Mouse (Mus musculus) left cerebral cortex, postnatal 25 days (tissue): Measurements from ENCODE around the gene Slc25a51. TPM values are rescaled to one million over a fixed set of nuclear protein-coding genes. Genes with fewer than 3 reads are reported as not detected.

Experiments used
- microRNA-seq, 2 experiments: library from miRNA; unstranded; fragments of <30 nt; microRNA quantifications; one replicate each; pipeline ENCODE4 v1.2.0; 2022
- total RNA-seq, 2 experiments: library from RNA; stranded (reverse); gene quantifications; 2 replicates each; pipeline ENCODE4 v1.2.3; 2021

Gene Slc25a51
- total RNA-seq, 2 experiments from 2014 or later, result 118 to 120 TPM

Small RNAs within 50 kb of the gene (microRNA-seq; reads per million reads assigned to microRNA genes)
- 0 reads per million in 2 experiments for gene Gm25692

Other genes starting within 250 kb of the Slc25a51 start
- gene Frmpd1, start 223.9 kb downstream of the Slc25a51 start, total RNA-seq, result 10 to 100 TPM; 12.2 to 12.8 TPM
- gene Trmt10b, start 111.6 kb downstream of the Slc25a51 start, total RNA-seq, result 10 to 100 TPM; 12.7 to 15.8 TPM
- 10 to 100 TPM; 18.4 to 19.1 TPM for gene Dcaf10, start 66.7 kb downstream of the Slc25a51 start, total RNA-seq
- 10 to 100 TPM; 14.9 to 16.9 TPM for gene Exosc3, start 66.0 kb downstream of the Slc25a51 start, total RNA-seq
- 10 to 100 TPM in 1 of 2 experiments, 1 to 10 TPM in 1; 9.0 to 11.8 TPM for gene Shb, start 123.7 kb upstream of the Slc25a51 start, total RNA-seq